Mouse (Mus musculus) kidney, postnatal 4 days (tissue): Measurements from ENCODE around the gene Pcdh9.

Experiments
- DNase-seq, 2 experiments: peaks; one replicate each; pipeline ENCODE4 v3.0.0; 2021; ENCODE audit warnings: mixed read lengths in 2 of 2

The Pcdh9 gene

DNA sequence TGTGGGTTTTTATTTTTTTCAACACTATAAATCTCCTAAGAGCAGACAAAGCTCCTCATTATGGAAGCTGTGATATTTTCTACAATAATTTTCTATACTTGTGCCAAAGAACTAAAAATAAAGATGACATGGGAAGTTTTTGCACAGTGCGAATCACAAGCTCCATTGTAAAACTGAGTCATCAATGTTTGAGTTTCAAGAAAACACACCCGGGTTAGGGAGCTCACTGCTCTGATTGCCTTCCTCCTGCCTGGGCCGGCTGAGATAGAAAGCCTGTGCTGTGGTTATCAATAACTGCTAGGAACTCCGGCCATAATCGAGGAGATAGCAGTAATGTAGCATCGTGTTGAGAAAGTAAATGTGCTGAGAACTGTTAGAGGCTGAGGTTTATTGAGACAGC, 344.9 kb downstream of the Pcdh9 start:
- no peak for DNase-seq

DNA sequence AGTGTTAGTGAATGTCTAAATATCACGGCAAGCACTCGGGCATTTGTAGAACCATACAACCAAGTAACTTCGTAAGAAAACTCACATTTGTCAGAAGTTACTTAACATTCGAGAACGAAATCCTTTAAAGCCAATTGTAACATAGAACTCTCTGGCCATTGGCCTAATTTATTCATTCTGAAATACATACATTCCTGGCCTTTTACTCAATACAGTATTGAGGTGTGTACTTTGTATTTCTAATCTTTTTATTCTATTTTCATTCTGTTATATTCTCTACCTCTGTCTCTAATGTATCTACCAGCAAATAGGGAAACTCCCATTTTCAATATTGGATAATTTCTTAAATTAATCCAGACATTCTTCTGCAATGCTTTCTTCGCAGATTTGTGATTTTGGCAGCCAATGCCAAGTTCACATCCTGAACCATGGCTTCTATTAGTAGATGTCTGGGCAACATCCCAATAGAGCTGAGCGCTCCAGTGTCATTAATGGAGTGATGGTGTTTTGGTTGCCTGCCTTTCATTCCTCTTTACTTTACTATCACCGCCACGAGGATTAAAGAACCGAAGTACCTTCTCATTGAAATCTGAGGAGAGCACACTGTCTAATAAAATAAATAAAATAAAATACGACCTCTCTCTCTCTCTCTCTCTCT, 346.4 kb downstream of the Pcdh9 start:
- no peak for DNase-seq

DNA sequence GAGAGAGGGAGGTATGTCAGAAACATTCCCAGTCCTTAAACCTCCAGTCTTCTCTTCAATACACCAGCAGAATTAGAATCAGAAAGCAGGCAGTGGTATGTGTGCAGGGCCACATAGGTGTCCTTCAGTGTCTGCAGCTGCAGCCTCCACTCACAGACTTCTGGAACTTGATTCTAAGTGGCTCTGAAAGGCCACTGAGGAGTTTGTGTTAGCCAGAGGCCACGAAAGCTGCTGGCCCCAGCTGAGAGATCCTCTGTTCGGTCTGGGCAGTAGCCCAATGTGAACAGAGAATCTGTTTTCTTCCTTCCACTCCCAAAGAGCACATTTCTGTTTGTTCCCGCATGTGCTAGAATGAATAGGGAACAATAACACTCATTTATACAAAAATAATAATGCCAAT, 346.9 kb downstream of the Pcdh9 start:
- no peak for DNase-seq

- no peak for DNase-seq
These were observed 355.6 kb downstream of the Pcdh9 start for GRCm38 (mm10) chr14:93534928-93535327.

DNA sequence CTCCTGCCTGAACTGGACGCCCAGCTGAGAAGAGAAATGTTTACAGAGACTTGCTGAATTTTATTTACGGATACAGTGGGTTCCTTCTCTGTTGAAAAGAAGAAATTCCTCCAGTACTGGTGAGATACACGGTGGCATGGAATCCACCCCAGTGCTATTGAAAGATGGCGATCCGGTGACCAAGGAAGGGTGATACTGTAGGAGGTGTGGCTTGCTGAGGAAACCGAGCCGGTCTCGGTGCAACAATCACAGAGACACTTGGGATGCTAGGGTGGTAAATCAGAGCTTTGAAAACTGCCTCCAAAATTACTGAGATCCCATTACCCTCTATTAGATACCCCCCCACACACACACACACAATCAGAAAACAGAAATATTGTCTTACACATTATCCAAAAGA, 367.0 kb downstream of the Pcdh9 start:
- no peak for DNase-seq

DNA sequence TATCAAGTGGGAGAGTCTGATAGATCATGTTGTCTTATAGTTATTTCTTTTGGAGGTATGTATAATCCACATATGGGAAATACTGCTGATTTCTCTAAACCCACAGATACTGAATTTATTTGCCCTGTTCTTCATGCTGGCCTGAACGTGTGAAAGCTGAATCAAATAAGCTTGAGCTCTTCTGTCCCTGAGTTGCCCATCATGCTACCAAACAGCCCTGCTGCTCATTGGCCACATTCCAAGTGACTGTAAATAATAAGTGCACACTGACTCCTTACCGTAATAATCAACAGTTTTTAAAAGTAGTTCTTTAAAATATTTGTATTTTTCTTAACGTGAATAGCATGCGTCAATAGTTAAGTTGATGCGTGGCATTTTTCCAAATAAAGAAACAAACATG, 370.3 kb downstream of the Pcdh9 start:
- DNase-seq, result no peak

DNA sequence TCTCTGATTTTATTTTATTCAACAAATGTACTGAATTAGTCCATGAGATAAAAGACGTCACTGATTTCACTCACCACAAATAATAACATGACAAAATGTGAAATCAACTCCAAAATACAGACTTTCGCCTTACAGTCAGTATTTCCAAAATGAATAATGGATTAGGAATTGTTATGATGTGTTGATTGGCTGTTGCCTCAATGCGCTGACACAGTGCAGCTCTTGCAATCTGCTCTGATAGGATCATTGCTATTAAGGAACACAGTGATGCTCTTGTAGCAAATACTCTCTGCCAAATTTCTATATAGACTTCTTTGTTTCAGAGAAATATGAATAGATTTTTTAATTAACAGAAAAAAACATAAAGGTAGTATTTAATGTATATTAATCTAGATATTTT, 373.8 kb downstream of the Pcdh9 start:
- DNase-seq, result no peak

GRCm38 (mm10) chr14:93506107-93506506, 384.4 kb downstream of the Pcdh9 start:
- DNase-seq, result no peak

- DNase-seq, result peak; percentile 89 to 91
These were observed 391.4 kb downstream of the Pcdh9 start for GRCm38 (mm10) chr14:93498813-93499690.

DNA sequence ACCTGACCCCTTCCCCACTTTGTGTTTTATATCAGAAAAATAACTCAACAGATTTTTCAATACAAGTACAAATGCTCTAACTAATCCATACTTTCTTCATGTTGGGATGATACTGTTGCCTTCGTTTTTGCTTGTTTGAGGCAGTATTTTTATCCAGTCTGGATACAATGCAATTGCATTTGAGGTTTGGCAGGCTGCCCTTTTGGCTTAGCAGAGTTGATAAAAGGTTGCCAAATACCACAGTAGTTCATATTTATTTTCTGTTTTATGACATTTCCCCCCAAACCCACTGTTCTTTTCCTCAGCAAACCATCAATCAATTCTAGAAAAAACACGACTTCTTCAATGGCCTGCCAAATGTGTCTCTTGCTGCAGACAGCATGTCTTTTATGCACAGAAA, 415.5 kb downstream of the Pcdh9 start:
- DNase-seq, result peak; percentile 74 to 78

- DNase-seq, result no peak
These were observed 418.0 kb downstream of the Pcdh9 start for GRCm38 (mm10) chr14:93472494-93472893.

DNA sequence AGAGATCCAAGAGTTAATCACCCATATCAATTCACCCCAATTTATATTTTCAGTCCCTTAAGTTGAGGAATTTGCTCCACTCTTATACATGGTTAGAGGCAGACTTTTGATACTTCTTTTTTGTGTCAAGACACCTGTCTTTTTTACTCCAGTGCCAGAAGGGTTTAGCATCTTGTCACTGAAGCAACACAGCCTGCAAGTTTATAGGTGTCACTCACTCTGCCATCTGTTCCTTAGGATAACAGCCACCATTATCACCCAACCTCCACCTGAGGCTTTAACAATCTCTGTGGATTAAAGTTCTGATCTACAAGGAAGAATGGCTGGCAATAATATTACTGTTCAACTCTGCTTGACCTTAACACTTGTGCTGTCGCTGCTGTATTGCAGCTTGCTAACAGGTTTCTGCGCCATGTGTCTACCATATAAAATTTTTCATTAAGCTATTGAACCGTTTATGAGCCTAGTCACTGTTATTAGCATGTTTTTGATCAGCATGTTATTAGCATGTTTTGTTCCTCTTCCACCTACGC, 427.1 kb downstream of the Pcdh9 start:
- DNase-seq, result no peak

- DNase-seq, result no peak
These were observed 439.4 kb downstream of the Pcdh9 start for GRCm38 (mm10) chr14:93450930-93451665.

- no peak for DNase-seq
These were observed 448.6 kb downstream of the Pcdh9 start for GRCm38 (mm10) chr14:93441852-93442251.

- no peak for DNase-seq
These were observed 453.3 kb downstream of the Pcdh9 start for GRCm38 (mm10) chr14:93437226-93437625.

DNA sequence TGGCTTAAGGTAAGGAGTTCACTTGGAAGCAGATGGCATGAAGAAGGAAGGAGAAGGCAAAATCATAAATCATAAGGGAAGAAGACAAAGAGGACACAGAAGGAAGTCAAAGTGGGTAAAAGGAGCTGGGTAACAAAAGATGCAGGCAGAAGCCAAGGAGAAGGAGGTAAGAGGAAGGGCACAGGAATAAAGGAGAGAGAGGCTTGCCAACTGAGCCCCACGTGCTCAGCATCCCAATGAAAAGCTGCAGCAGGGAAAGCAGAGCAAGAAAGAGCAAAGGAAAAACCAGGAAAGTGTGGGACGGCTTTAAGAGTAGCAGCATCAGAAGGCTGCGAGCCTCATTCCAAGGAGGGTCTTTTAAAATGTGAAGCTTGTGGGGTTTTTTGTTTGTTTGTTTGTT, 473.7 kb downstream of the Pcdh9 start:
- DNase-seq, result no peak

DNA sequence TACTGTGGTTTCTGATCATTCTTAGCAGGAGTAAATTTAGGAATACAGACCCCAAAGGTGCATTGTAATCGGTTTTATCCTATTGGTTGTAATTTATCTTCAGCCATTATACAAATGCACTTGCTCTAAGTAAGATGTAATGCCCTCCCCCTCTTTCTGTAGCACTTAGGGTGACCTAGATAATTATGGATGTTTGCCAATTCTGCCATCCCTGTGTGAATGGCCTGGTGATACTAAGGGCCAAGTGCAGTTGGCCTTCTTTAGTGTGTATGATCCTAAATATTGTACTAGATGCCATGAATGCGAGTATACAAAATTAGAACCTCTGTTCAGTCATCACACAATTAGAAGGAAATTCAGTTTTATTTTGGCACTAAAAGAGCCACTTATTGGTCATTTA, 475.0 kb downstream of the Pcdh9 start:
- no peak for DNase-seq

GRCm38 (mm10) chr14:93409314-93409713, 481.2 kb downstream of the Pcdh9 start:
- DNase-seq, result no peak

DNA sequence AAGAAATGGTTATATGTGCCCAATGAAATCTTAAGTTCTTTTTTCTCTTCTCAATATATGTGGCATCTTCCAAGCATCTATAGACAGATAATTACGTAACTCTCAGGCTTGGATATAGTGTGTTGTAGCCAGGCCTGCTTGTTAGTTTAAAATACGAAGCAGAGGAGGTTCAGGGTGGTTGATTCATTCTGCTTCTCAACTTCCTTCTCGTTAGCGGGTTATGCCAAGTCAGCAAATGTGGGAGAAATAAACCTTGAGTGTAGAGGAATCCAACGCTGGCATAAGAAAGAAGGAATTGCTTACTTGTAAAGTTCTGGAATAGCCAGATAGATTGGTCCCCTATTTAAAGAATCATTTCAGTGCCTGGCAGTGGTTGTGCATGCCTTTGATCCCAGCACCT, 482.7 kb downstream of the Pcdh9 start:
- DNase-seq, result no peak

GRCm38 (mm10) chr14:93385090-93385489, 505.4 kb downstream of the Pcdh9 start:
- no peak for DNase-seq

DNA sequence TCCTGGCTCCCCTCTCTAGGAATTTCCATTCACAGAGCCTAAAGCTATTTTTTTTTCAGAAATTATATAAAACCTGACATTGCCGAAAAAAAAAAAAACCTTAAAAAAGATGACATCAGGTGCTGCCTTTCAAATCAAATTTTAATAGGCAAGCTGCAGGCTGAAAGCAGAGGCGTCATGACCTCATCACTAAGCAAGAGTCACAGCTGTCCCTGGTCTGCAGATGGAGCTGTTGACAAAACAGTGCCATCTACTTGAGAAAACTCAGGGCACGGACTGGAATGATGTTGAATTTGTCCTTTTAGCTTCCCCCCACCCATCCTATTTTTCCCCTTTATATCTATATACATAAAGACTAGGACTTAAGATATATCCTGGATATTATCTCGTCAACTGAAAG, 509.3 kb downstream of the Pcdh9 start:
- DNase-seq, result peak in 1 of 2 experiments; percentile 1

DNA sequence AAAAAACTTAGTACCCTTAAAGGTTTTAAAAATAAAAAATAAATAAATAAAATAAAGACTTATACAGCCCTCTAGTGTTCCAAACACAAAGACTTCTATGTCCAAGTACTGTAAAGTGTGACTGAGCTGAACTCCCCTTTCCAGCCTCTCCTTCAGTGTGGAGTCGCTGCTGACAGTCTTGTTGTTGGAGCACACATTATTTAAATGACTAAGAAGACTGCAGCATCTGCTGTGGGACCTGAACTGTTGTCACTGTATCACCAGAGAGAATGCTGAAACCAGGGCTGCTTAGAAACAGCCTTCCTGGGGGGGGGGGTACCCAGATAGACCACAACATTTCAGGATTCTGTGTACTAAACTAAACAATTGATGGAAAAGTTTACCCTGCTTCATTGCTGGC, 509.7 kb downstream of the Pcdh9 start:
- DNase-seq, result no peak

DNA sequence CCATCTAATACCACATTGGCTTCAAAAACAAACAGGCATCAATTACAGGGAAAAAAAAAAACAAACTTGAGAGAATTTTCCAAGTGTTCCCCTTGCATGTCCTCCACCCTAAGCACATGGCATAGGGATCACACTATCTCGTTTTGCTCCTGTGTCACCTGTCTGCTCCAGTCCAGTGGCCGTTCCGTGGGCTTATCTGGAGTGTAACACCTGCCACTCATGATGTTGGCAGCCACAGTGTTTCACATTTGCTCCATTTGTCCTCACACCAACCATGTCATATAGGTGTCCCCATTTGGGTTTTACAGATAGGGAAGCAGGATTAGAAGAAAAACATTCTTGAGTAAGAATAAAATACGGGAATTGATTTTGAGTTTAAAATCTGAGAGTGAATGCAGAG, 514.3 kb downstream of the Pcdh9 start:
- DNase-seq, result no peak
